Mouse (Mus musculus) heart, embryonic 11.5 days (tissue): ENCODE data around the gene St6gal1. TPM values are rescaled to one million over a fixed set of nuclear protein-coding genes. Genes with fewer than 3 reads are reported as not detected.

ENCODE experiments used
- ATAC-seq: fragments of 200-750 bp; cut with Nextera tagmentation; replicated peaks from 2 replicates; pipeline ENCODE4 v1.8.0; 2017; ENCODE audit warnings: moderate library complexity; ENCODE audit not compliant: insufficient number of reproducible peaks, low FRiP score, low TSS enrichment
- H3K27ac ChIP-seq: fragments of 300-500 bp; sonication (generic); 2 replicates; pipeline ENCODE4 v1.5.1; 2014; ENCODE audit warnings: mild to moderate bottlenecking, low read depth, low read length
- H3K27me3 ChIP-seq: fragments of 300-500 bp; sonication (generic); 2 replicates; pipeline ENCODE4 v1.6.1; 2014; ENCODE audit warnings: mild to moderate bottlenecking, low read length, mixed read lengths; ENCODE audit not compliant: control insufficient read depth, insufficient read depth
- H3K36me3 ChIP-seq: fragments of 300-500 bp; sonication (generic); 2 replicates; pipeline ENCODE4 v1.6.1; 2014; ENCODE audit warnings: mild to moderate bottlenecking, low read length, moderate library complexity, mixed read lengths; ENCODE audit not compliant: control insufficient read depth, insufficient read depth
- H3K4me1 ChIP-seq: fragments of 300-500 bp; sonication (generic); 2 replicates; pipeline ENCODE4 v1.6.1; 2014; ENCODE audit warnings: low read length; ENCODE audit not compliant: control insufficient read depth, insufficient read depth
- H3K4me2 ChIP-seq: fragments of 300-500 bp; sonication (generic); 2 replicates; pipeline ENCODE4 v1.6.1; 2014; ENCODE audit warnings: mild to moderate bottlenecking, moderate library complexity
- H3K4me3 ChIP-seq: fragments of 300-500 bp; sonication (generic); 2 replicates; pipeline ENCODE4 v1.5.1; 2014; ENCODE audit warnings: low read depth, low read length
- H3K9ac ChIP-seq: fragments of 300-500 bp; sonication (generic); 2 replicates; pipeline ENCODE4 v1.6.1; 2014; ENCODE audit warnings: mild to moderate bottlenecking, low read depth, low read length, moderate library complexity
- H3K9me3 ChIP-seq: fragments of 300-500 bp; sonication (generic); replicated peaks from 2 replicates; pipeline ENCODE4 v1.6.1; 2016; ENCODE audit warnings: low read length; ENCODE audit not compliant: control insufficient read depth
- WGBS: fragments of 180-500 bp; shearing (Covaris S2); extraction: QIAGEN DNeasy Blood & Tissue Kit; methylation state at CpG from one replicate; pipeline ENCODE4 v1.1.7; 2014; ENCODE audit not compliant: insufficient replicate concordance; 5-methylcytosine and 5-hydroxymethylcytosine counted together
- polyA plus RNA-seq: library from polyadenylated mRNA; unstranded; fragments of >200 nt; fragmentation: Nextera tagmentation; extraction: Ambion mirVana; gene quantifications from 2 replicates; pipeline ENCODE4 v1.2.1, GENCODE M21; 2014

Gene St6gal1
- polyA plus RNA-seq, 1 experiment from 2014 or later, result 18.5 TPM

DNA sequence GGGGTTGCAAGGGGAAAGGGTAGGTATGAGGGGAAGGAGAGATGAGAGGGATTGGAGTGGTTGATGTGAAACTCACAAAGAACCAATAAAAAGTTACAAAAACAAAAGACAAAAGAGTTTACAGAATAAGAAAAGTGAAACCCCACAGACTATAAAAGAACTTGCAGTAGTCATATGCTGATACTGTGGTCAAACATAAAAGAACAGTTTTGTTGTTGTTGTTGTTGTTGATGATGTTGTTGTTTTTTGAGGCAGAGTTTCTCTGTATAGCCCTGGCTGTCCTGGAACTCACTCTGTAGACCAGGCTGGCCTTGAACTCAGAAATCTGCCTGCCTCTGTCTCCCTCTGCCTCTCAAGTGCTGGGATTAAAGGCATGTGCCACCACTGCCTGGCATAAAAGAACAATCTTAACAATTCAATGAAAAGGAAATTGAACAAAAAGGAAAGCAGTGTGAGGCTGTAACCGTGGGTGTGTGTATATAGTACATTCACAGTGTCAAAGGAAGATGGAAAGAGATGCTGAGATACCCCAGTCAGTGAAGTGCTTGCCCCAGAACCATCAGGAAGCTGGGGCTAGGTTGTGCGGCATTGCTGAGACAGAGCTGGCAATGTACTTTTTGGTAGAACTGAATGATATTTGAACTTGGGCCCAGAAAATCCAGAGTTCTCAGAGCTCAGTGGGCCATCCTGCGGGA lies 155.1 kb downstream of the St6gal1 start:
- Histone ChIP-seq H3K36me3 (no peaks in the 10 kb centered on the region), H3K27me3 (no peaks in the 10 kb centered on the region), H3K9me3 (no peaks in the 10 kb centered on the region), H3K4me1 (no peaks in the 10 kb centered on the region), H3K9ac (no peak overlapping the region), H3K4me3 (no peak overlapping the region), H3K4me2 (no peak overlapping the region), H3K27ac (no peak overlapping the region)
- WGBS, result 78% methylated on average over 3 of the region's 3 CpGs
- no peak for ATAC-seq

DNA sequence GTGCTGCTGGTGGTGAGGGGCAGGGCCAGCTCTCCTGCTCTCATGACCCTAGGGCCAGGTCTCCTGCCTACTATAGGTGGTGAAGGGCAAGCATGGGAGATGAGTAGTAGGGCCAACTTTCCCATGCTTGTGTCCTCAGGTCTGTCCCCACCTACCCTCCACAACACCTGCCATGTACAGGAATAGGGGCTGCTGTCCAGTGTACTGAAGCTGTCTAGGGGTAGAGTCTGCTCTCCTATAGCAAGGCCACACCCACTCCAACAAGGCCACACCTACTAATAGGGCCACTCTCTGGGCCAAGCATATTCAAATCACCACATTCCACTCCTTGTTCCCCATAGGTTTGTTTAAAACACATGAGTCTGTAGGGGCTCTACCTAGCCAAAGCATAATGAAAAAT lies 159.8 kb downstream of the St6gal1 start:
- no peaks in the 10 kb centered on the region for H3K4me1 ChIP-seq
- no peaks in the 10 kb centered on the region for H3K27me3 ChIP-seq
- H3K4me2 ChIP-seq, result no peak overlapping the region
- no peak overlapping the region for H3K4me3 ChIP-seq
- no peak overlapping the region for H3K27ac ChIP-seq
- no peak for ATAC-seq
- no peak overlapping the region for H3K9ac ChIP-seq
- no peaks in the 10 kb centered on the region for H3K9me3 ChIP-seq
- no peaks in the 10 kb centered on the region for H3K36me3 ChIP-seq

DNA sequence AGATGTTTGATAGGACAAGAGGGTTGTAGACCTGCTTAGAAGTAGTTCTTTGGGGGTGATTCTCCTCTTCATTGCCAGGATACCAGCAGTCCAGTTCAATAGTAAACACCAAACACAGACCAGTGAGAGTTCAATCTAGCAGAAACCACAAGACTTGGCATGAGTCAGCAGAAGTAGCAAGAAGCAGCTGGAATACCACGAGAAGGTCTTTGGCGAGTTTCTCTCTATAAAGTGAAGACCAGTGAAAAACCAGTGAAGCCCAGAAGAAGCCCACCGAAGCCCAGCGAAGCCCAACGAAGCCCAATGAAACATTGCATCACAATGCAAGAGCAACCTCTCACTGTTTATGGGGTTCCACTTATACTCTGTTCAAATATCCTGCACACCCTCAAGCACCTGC lies 173.4 kb downstream of the St6gal1 start:
- peaks cover 5% of the 10 kb centered on the region for H3K4me1 ChIP-seq
- WGBS, result 83% methylated on average over 5 of the region's 5 CpGs

DNA sequence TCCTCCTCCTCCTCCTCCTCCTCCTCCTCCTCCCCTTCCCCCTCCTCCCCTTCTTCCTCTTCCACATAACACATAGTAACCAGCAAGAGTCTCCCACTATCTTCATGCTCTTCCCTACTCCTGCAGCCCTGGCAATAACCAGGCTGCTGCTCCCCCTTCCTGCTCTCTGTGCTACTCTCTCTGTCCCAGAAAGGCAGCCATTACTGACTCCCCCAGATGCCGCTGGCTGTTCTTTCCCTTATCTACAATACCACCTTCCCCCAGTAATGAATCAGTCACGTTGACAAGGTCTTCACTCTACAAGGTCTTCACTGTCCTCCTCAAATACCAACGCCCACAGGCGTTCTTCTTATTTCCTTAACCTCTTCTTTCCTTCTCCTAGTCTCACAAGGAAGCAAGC lies 176.9 kb downstream of the St6gal1 start:
- WGBS, result 16% methylated on average over 4 of the region's 4 CpGs
- H3K27me3 ChIP-seq, result no peaks in the 10 kb centered on the region
- H3K9ac ChIP-seq, result no peak overlapping the region
- no peak overlapping the region for H3K4me2 ChIP-seq
- no peak overlapping the region for H3K4me3 ChIP-seq
- no peaks in the 10 kb centered on the region for H3K36me3 ChIP-seq
- no peak; the same call in 1 of the 2 replicates for ATAC-seq
- H3K4me1 ChIP-seq, result peaks cover 8% of the 10 kb centered on the region
- no peaks in the 10 kb centered on the region for H3K9me3 ChIP-seq
- no peak overlapping the region for H3K27ac ChIP-seq

More for the DNA sequence above, 173.4 kb downstream of the St6gal1 start:
- Histone ChIP-seq H3K27me3 (no peaks in the 10 kb centered on the region), H3K4me2 (no peak overlapping the region), H3K9me3 (no peaks in the 10 kb centered on the region), H3K4me3 (no peak overlapping the region), H3K27ac (no peak overlapping the region), H3K36me3 (no peaks in the 10 kb centered on the region), H3K9ac (no peak overlapping the region)
- ATAC-seq, result no peak

DNA sequence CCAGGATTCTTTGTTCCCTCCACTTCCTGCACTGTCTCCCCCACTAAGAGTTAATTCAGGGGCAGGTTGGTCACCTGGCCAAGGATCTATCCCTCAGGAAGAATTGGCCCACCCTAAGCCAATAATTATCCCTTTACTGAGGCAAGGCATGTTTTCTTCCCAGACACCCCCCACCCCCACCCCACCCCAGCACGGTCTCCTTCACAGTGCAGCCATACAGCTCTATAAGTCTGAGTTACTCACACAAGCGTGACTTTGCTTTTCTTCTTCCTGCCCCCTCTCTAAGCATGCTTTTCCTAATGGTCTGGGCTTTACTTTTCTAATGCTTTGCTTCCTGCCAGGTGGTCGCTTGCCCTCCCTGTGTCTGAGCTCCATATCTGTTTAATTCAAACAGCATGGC lies 177.4 kb downstream of the St6gal1 start:
- Histone ChIP-seq H3K9ac (no peak overlapping the region), H3K4me3 (no peak overlapping the region), H3K27ac (no peak overlapping the region), H3K4me2 (no peak overlapping the region), H3K27me3 (no peaks in the 10 kb centered on the region), H3K4me1 (peaks cover 8% of the 10 kb centered on the region), H3K9me3 (no peaks in the 10 kb centered on the region), H3K36me3 (no peaks in the 10 kb centered on the region)
- no peak for ATAC-seq
- 54% methylated on average over 3 of the region's 3 CpGs for WGBS

DNA sequence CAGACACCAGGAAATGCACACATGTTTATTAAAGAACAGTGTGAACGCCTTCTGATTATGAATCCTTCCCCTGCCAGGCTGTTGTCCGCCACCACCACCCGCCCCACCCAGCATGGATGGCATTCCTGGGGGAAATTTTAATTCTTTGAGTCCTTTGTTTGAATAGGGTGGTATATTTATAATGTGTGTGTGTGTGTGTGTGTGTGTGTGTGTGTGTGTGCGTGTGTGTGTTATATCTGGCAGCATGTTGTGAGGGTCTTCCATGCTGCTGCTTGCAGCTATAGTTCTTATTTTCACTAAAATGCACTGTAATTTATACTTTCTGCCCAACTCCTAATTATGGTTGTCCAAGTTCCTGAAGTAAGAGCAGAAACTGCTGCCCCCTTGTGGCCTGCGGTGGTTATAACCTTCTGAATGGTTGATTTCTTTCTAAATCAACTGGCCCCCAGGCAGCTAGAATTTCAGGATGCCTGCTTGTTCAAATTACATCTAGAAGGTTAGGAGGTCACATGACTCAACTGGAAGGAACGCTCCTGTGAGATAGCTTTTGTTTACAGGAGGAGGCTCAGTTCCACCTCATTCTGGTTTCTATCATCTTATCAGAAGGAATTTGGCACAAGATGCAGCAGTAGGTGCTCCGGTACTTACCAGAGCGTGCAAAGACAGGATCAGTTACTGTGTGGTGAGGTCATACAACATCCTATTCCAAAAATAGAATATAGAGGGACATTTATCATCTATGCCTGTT lies 178.6 kb downstream of the St6gal1 start:
- Histone ChIP-seq H3K4me1 (peaks cover 8% of the 10 kb centered on the region), H3K27ac (no peak overlapping the region), H3K9ac (no peak overlapping the region), H3K4me3 (no peak overlapping the region), H3K4me2 (no peak overlapping the region), H3K27me3 (no peaks in the 10 kb centered on the region), H3K36me3 (no peaks in the 10 kb centered on the region), H3K9me3 (no peaks in the 10 kb centered on the region)
- no peak for ATAC-seq
- 36% methylated on average over 8 of the region's 8 CpGs for WGBS

Other genes with a start within 250 kb of the St6gal1 start
- gene Kng2, start 195.3 kb upstream of the St6gal1 start, polyA plus RNA-seq, result not detected in 2 replicates
- gene Kng1, start 166.9 kb upstream of the St6gal1 start, polyA plus RNA-seq, result 0.24 and 2.1 TPM in 2 replicates
- gene Eif4a2, start 117.3 kb upstream of the St6gal1 start, polyA plus RNA-seq, result 205 and 223 TPM in 2 replicates
- 106 and 117 TPM in 2 replicates for gene Rfc4, start 97.0 kb upstream of the St6gal1 start, polyA plus RNA-seq
- gene Adipoq, start 78.2 kb upstream of the St6gal1 start, polyA plus RNA-seq, result 0.16 TPM in 1 of 2 replicates, not detected in the other
- not detected in 2 replicates for gene Rtp1, start 204.4 kb downstream of the St6gal1 start, polyA plus RNA-seq